In the genomic region with DNA sequence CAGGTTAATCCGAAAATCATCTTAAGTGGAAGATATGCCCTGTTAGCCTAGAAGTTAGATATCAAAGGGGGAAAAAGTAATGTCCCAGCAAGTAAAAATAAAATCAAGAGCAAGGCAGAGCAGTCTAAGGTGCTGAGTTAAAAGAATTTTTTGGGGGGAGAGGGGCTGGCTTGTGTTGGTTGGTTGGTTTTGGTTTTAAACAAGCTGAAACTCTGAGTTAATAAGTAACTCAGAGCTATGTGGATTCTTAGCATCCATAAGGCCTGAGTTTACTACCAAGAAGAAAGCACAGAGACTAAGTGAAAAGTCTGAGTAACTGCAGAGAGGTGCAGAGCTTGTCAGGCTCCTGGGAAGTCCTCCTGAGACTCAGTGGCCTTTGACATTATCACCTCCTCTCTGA, we compare ENCODE assay signal across 21 mouse cellular contexts. TPM values are rescaled to one million over a fixed set of nuclear protein-coding genes. Genes with fewer than 3 reads are reported as not detected.
DNase-seq lines count a peak whose midpoint lies in the region; ATAC-seq and TF ChIP-seq lines count a peak whose summit lies in the region.
"Had no signal": no experiment of that assay in that cellular context is flagged by ENCODE, and none has a peak within 500 bp of the region (broad histone marks: within the 10 kb centered on the region; RNA-seq: fewer than 3 reads in every experiment).

No protein-coding gene starts in this region.

- TF ChIP-seq EP300 in liver, embryonic 14.5 days (IDR thresholded peaks at IDR 0.05; ENCODE audit: low read depth), result no peak

- H3K27me3 ChIP-seq in kidney, embryonic 15.5 days, result no peaks in the 10 kb centered on the region
- H3K27me3 ChIP-seq in Patski, result no peaks in the 10 kb centered on the region
- no peaks in the 10 kb centered on the region for H3K27me3 ChIP-seq in liver, embryonic 14.5 days (ENCODE audit: control insufficient read depth, insufficient read depth, low read length)
- H3K27me3 ChIP-seq: embryonic facial prominence, embryonic 13.5 days; forebrain, embryonic 12.5 days; heart, embryonic 12.5 days had no signal

- H3K4me3 ChIP-seq in kidney, embryonic 15.5 days (replicated peaks), result no peak overlapping the region
- H3K4me3 ChIP-seq in liver, embryonic 14.5 days (ENCODE audit: insufficient read depth in 1 of 2, low read depth in 2 of 2, low read length in 2 of 2), result no peak overlapping the region
- H3K4me3 ChIP-seq: embryonic facial prominence, embryonic 13.5 days; forebrain, embryonic 12.5 days; gastrocnemius, adult 2 months; heart, embryonic 12.5 days; hindbrain, embryonic 10.5 days had no signal

- POLR2A ChIA-PET in Patski (lab: Charles Lee), result interaction anchor here (1.3 kb wide), 2 partner anchors 26 to 405 kb away, joined by 3 to 4 read pairs; no protein-coding TSS in a partner anchor

- H3K9ac ChIP-seq in kidney, embryonic 15.5 days, result no peak overlapping the region
- H3K9ac ChIP-seq in liver, embryonic 14.5 days (replicated peaks), result no peak overlapping the region
- H3K9ac ChIP-seq: embryonic facial prominence, embryonic 13.5 days; forebrain, embryonic 12.5 days; heart, embryonic 12.5 days had no signal

- no peak for TF ChIP-seq CTCF in Patski (IDR thresholded peaks at IDR 0.05)
- no peak for TF ChIP-seq CTCF in liver, embryonic 14.5 days (IDR thresholded peaks at IDR 0.05; ENCODE audit: low read depth)

- DNase-seq in frontal cortex, postnatal 10 days (ENCODE audit: low spot score in 2 of 2), result no peak
- no peak for DNase-seq in kidney, adult 11 months
- no peak for DNase-seq in Patski (ENCODE audit: low read depth, low spot score)
- no peak for DNase-seq in liver, embryonic 14.5 days (ENCODE audit: low read depth in 3 of 3, low spot score in 3 of 3)
- DNase-seq in ovary, postnatal 14 days (ENCODE audit: low spot score), result no peak
- DNase-seq in cerebellum, postnatal 25 days, result no peak
- DNase-seq: adrenal gland, postnatal 14 days; B cell, adult 2 months; cerebellum, adult 11-12 months; cerebellum, adult 9-10 months; gastrocnemius, adult 2 months; gastrocnemius, postnatal 25 days had no signal

- in situ Hi-C loops in Patski (cut with MboI; ENCODE audit: low pct_unique_long_range_greater_than_20kb), result no loop called here

- H3K9me3 ChIP-seq in kidney, embryonic 15.5 days (replicated peaks), result no peaks in the 10 kb centered on the region
- H3K9me3 ChIP-seq in liver, embryonic 14.5 days (ENCODE audit: control insufficient read depth, low read length), result no peaks in the 10 kb centered on the region
- H3K9me3 ChIP-seq: embryonic facial prominence, embryonic 13.5 days; forebrain, embryonic 12.5 days; G1E; heart, embryonic 12.5 days; hindbrain, embryonic 10.5 days had no signal

- 76% methylated on average over 1 of the region's 1 CpGs for WGBS in kidney, embryonic 15.5 days
- 66% methylated on average over 1 of the region's 1 CpGs for WGBS in liver, embryonic 14.5 days (ENCODE audit: insufficient replicate concordance)

- 0 out of 2 replicates have a peak overlapping the region, but pooled peaks have one; percentile 9 for H3K4me2 ChIP-seq in kidney, embryonic 15.5 days
- 0 out of 2 replicates have a peak overlapping the region, but pooled peaks have one; percentile 16 for H3K4me2 ChIP-seq in liver, embryonic 14.5 days (ENCODE audit: low read depth)
- H3K4me2 ChIP-seq: embryonic facial prominence, embryonic 13.5 days; forebrain, embryonic 12.5 days; heart, embryonic 12.5 days had no signal

- ATAC-seq in frontal cortex, adult (ENCODE audit: low TSS enrichment), result 0 out of 2 replicates have a peak, but pooled peaks have one; percentile 20
- ATAC-seq in kidney, embryonic 15.5 days (replicated peaks; ENCODE audit: low FRiP score), result peak; percentile 76
- ATAC-seq in Patski, result peak; percentile 80
- no peak for ATAC-seq in liver, embryonic 14.5 days (ENCODE audit: insufficient read depth)
- ATAC-seq: CD4-positive, CD25-positive, alpha-beta regulatory T cell, adult 4 months; forebrain, embryonic 16.5 days had no signal

- H3K27ac ChIP-seq in kidney, embryonic 15.5 days, result peak overlapping the region; percentile 75
- H3K27ac ChIP-seq in liver, embryonic 14.5 days, result no peak overlapping the region
- H3K27ac ChIP-seq: embryonic facial prominence, embryonic 13.5 days; forebrain, embryonic 12.5 days; gastrocnemius, adult 2 months; hindbrain, embryonic 10.5 days had no signal

- H3K36me3 ChIP-seq in kidney, embryonic 15.5 days, result peaks cover 4% of the 10 kb centered on the region; the same call in 1 of the 2 replicates
- peaks cover 82% of the 10 kb centered on the region for H3K36me3 ChIP-seq in liver, embryonic 14.5 days (replicated peaks; ENCODE audit: control insufficient read depth, insufficient read depth, low read depth)
- H3K36me3 ChIP-seq: embryonic facial prominence, embryonic 13.5 days; forebrain, embryonic 12.5 days had no signal

- H3K4me1 ChIP-seq in kidney, embryonic 15.5 days, result peaks cover 6% of the 10 kb centered on the region; the same call in 1 of the 2 replicates
- H3K4me1 ChIP-seq in liver, embryonic 14.5 days (replicated peaks; ENCODE audit: control insufficient read depth in 2 of 2, insufficient read depth in 2 of 2, low read length in 1 of 2), result peaks cover 17 to 30% of the 10 kb centered on the region in 2 experiments
- H3K4me1 ChIP-seq: forebrain, embryonic 12.5 days; hindbrain, embryonic 10.5 days had no signal

- CTCF ChIA-PET in Patski (lab: Charles Lee), result interaction anchor here (1.2 to 2.5 kb wide), 3 partner anchors 11 to 19 kb away, joined by 3 to 11 read pairs (median 6); no protein-coding TSS in a partner anchor

RNA-seq across cellular contexts. Expression of gene Cpeb4, which starts 16.2 kb away (rescaled TPM):
- 3.6 and 3.9 TPM in 2 replicates for polyA plus RNA-seq in kidney, embryonic 15.5 days (2015; fragmentation: Nextera tagmentation; extraction: Ambion mirVana)
- 35.0 TPM for polyA plus RNA-seq in Patski (2021)
- polyA plus RNA-seq in liver, embryonic 14.5 days (2012; rRNA removed), result 21.5 and 25.1 TPM in 2 replicates
- polyA plus RNA-seq in liver, embryonic 14.5 days (2014; fragmentation: Nextera tagmentation; extraction: Ambion mirVana), result 28.7 and 29.4 TPM in 2 replicates
